Mouse (Mus musculus) layer of hippocampus, postnatal 36 days (tissue): ENCODE results near the gene Ehbp1. TPM values are rescaled to one million over a fixed set of nuclear protein-coding genes. Genes with fewer than 3 reads are reported as not detected.

ENCODE experiments used
- DNase-seq, 2 experiments: peaks; one replicate each; pipeline ENCODE4 v3.0.0; 2022
- total RNA-seq, 2 experiments: library from RNA; stranded (reverse); gene quantifications; 2 replicates each; pipeline ENCODE4 v1.2.3; 2021

The Ehbp1 gene
- total RNA-seq, 2 experiments from 2014 or later, result 45.5 to 53.6 TPM

DNA sequence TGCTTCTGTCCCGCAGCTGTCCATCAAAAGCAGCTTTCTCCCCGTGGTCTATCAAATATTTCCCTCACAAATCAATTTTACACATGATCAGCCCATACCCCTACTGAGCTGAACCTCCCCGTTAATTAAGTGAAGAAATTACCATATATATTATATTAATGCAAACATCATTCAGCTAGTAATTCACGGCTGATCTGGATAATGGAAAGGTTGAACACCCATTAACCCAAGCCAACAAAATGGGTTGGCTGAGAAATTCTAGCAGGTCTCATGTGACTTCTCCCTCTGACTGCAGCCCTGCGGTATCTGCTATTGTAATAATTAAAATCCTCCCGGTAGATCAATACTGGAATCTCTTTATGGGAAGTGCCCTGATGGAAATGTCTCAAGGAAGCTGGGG, 286.2 kb downstream of the Ehbp1 start:
- no peak for DNase-seq

DNA sequence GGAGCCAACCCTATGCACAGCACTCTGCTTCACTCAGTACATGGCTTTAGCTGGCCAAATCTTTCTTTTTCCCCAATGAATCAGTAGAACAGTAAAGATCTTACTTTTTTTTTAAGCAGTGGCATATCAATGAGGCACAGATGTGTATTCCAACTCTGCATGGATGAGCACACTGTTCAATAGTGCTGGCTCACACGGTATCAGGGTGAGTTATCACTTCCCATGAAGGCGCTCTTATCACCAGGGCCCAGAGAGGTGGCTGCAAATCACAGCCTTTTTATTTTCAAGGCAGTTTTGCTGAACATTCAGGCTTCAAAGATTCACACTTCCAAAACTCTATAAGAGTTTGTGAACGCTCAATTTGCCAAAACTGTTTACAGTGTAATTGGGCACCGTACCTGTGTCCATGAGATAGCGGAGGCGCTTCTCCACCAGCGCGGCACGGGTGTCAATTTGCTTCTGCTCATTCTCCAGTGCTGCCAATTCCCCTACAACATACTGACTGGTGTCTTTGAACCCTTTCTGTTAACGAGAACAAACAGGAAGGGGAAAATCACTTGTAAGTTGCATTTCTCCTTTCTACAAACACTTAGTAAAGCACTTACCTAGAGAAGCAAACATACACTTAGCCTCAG, 288.9 kb downstream of the Ehbp1 start:
- DNase-seq, result no peak

DNA sequence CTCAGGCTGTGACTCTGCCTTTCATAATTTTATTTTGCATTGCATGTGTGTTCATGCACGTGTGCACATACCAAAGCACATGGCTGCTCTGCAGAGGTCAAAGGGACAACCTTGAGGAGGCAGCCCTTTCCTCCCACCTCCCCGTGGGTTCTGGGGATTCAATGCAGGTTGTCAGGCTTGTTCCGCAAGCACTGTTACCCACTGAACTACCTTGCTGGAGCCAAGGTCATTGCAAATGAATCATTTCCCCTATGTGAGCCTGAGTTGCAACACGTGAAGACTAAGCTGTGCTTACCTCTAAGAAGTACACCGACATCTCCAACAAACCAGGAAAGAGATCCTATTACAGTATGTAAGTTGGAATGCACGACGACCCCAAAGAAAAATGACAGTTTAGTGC, 291.2 kb downstream of the Ehbp1 start:
- DNase-seq, result no peak

DNA sequence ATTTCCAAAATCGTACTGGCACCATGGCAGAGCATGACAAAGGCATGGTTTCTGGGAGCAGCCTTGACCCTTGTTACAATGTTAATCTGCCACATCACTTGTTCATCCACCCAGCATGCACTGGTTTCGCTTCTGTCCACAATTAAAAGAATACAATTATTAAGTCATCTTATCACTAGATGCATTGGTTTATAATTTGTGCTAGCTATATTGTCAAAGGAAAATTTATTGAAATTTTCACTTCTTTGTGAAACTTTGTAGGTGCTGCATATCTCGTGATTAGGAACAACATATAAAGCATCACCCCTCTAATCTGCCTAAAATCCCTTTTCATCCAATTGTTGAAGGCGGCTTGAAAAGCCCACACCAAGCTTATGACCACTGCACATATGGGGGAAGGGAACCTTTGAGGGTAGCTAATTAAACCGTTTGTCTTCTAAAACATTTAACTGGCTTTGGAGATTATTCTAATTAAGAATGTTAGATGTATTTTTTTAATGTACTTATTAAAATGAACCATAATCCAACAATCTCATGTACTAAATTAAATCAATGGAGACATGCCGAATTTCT, 302.2 kb downstream of the Ehbp1 start:
- no peak for DNase-seq

DNA sequence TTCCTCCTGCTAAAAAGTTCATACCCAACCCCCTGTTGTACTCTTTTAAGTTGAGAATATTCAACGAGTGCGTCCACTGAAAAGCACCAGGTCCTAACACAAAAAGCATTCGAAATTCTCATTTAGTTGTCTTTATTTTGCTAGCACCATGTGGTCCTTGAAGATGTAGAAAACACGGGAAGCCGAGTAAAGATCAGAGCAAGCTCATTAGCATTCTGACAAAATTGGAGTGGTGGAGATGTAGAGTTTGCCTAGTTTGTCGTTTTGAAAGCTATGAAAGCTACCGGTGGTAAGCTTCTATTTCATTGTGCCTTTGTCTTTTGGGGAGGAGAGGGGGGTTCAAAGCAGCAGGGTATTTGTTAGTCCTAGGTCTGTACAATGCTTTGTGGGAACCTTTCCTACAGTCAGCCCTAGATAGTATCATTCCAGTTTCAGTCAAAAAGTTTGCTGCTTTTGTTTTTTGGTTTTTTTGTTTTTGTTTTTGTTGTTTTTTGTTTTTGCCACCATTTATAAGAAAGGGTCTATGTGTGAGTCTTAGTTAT, 307.5 kb downstream of the Ehbp1 start:
- no peak for DNase-seq

DNA sequence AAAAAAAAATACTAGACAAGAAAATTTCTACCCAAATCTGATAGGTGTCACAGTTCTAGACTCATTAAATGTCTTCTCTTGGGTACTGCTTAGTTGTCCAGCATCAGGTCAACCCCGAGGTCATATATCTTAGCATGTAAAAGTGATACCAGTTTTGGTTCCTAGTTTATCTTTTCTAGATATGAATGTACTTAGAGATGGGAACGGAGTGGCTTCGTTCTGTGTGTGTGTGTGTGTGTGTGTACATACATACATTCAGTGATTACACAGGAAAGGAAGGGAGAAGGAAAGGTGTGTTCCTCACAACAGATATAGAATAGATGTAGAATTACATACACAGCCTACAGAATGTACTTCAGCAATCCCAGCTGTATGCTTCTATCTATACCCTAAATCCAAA, 308.5 kb downstream of the Ehbp1 start:
- DNase-seq, result no peak

DNA sequence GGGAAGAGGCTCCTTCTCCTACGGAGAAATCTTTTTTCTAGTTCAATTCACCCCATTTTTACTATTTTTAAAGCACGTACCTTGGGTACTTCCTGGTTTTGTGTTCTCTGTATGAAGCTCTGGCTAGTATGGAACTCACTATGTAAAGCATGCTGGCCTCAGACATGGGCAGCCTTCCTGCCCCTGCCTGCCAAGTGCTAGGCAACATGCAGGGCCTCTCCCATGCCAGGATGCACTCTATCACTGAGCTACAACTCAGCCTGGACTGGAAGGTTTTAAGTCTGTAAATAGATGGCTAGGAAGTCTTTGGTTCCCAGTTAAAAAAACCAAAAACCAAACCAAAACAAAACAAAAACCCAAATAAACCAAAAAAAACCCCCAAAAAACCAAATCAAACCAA, 321.5 kb downstream of the Ehbp1 start:
- DNase-seq, result no peak

DNA sequence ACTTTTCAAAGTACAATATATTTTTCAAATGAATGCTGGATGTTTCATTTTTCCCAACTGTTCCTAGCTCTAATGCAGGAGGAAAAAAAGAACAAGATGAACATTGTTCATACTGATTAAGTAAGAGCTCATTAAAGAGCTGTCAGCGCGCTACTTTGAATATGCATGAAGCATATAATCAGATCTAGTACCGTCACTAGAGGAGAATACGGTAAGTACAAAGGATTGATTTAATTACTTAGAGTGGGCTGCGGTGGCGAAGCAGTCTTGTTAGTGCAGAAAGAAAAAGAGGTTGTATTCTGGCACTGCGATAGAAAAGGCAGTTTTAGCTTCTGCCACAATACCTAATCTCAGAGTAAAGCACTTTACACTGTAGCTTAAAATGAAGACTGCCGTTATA, 324.6 kb downstream of the Ehbp1 start:
- DNase-seq, result peak in 1 of 2 experiments; percentile 6

DNA sequence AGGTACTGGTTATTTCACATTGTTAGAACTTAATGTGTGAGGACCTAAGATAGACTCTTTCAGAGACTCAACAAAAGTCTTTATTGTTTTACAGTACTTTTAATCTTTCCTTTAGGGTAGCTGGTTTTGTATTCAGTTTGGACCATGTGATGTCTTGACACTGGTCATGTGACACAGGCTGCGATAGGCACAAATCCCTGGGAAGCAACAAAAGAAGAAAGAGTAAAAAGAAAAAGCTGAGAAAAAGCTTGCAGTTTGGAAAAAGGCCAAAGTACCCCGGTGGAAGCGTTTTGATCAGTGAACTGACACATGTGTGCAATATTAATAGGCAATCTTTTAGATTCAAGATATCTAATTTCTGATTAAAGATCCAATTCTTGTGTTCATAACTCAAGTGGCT, 325.8 kb downstream of the Ehbp1 start:
- no peak for DNase-seq

DNA sequence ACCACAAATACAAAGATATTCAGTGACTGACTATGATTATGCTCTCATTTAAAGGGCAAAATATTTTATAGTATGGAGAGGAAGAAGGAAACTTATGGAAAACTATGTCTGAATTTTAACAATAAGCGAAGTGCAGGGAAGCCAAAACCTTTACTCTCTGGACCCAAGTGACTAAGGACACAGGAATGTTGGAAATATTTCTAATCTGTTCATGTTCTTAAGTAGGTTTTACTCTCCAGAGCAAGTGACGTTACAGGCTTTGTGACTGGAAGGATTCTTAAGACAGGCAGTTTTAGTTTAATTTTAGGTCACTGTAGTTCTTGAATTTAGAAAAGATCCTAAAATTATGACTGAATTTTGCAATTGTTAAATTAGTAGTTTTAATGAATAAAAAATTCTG, 333.3 kb downstream of the Ehbp1 start:
- DNase-seq, result no peak

DNA sequence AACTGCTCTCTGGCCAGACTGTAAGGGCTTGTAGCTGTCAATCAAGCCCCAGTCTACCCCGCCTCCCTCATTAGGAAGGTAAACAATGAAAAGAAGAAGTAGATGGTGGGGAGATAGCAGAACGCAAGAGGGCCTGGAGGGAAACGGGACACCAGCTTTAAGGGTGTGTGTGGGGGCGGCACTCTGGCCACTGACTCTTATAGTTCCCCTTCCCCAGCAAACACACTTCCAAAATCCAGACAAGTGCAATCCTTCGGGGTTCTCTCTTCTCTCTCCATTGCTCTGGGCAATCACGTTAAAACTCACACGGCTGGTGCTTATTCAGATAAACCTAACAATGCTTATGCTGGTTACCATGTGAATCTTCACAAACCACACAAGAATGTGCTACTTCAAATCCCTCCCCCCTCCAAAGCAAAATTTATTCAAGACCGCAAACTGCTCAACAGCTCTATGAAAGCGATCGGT, 333.9 kb downstream of the Ehbp1 start:
- DNase-seq, result no peak

DNA sequence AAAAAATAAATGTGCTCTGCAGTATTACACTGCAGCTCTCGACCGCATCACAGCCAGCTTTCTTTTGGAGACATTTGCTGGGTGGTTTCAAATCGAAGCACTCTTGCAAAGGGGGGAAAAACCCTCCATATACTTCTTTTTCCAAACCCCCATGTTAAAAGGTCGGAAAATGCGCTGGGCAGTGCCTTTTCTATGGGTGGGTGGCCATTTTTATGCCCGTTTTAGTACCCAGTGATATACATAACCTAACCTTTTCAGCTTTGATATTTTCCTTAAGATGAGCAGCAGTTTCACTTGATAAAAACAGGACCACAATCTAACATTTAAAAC, 334.3 kb downstream of the Ehbp1 start:
- DNase-seq, result no peak

DNA sequence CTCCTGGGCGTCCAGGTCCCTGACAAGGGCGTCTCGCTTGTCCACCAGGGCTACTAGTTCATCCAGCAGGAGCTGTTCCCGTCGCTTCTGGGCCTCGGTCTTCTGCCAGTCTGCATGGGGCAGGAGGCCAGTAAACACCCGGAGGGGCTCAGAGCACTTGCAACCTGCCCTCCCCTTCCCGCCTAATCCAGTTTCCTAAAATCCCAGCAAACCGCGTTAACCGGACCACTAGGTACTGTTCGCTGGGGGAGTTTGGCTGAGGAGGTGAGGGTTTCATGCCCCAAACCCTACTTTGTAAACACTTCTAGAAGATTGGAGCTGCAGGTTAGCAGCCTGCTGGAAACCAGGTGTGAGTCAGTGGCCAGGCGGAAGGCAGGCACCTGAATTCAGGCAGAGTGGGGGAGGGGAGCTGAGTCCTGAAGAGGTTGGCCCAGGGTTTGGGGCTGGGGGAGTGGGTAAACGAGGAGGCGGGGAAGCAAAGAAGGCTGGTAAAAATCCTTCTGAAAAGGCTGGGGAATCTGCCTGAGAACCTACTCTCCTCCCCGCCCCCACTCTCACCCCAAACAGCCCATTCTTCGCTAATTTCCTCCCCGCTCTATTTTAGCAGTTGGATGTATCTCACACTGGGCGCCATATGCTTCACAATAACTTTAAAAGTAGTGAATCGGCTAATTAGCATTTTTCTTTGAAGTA, 334.9 kb downstream of the Ehbp1 start:
- peak in 1 of 2 experiments; percentile 9 for DNase-seq

DNA sequence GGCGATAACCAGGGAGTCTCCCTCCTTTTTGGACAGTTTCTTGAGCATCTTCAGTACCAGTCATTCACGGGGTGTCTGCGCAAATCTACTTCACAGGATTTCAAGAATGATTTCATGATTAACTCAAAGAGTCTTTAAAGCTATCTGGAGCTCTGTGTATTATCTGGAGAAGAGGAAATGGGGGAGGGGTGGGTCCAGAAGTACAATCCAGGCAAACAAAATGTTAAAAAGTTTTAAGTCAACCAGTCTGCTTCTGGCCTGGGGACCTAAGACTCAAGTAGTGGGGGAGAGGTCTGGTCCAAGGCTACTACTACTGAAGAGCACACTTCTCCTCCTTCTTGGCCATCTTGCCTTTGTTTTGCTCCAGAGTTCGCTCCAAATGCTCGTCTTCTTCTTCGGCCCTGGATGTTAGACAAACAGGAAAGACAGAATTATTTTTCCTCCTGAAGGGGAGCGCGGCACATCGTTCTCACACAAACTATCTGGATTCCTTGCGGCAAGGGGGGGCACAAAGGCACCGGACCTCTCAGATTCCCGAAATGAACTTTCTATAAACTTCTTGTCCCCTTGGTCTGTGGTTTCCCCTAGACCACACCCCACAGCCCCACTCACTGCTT, 335.5 kb downstream of the Ehbp1 start:
- no peak for DNase-seq

DNA sequence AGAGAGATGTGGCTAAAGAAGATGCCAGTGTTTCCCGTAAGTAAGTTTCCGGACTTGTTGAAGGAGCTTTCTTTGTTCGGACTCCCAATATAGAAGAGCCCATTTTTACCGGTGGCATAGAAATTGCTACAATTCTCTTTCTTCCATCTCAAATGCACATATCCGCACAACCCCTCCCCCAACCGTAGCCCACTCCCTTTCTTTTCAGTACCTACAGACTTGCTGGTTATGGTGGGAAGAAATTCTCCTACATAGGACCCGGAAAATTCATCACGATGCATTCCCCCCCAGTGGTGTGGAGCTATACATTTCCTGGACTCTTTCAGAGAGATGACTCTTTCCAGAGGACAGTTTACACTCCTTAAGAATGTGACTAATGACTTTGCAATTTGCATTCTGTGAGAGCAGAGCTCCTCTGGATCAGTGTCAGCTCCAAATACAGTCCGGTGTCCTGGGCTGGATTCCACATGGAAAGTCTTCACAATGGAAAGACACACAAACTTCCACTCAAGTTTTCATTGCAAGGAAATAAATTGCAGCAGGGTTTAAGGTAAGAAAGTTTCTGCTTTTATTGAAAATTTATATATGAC, 336.7 kb downstream of the Ehbp1 start:
- no peak for DNase-seq

DNA sequence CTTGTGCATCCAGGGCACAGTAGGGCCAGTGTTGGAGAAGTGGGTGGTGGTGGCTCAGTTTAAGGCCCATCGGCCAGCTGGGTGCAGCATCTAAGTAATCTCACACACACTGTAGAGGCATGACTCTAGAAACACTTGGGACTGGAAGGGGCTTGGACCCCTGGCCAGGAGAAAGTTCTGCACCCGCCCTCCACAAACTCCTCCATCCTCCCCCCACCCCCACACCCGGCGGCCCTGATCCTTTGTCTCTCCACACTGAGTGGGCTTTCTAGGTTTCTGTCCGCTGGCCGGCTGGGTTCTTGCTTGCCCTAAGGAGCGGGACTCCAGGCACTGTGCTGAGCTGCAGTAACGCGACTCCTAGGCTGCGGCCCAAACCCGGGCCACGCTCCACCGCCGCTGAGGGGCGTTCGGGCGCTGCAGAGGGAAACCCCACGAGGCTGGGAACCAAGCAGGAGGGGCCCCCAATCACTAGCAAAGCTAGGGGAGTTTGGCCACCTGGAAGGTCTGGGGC, 337.7 kb downstream of the Ehbp1 start:
- DNase-seq, result peak; percentile 10 to 17

DNA sequence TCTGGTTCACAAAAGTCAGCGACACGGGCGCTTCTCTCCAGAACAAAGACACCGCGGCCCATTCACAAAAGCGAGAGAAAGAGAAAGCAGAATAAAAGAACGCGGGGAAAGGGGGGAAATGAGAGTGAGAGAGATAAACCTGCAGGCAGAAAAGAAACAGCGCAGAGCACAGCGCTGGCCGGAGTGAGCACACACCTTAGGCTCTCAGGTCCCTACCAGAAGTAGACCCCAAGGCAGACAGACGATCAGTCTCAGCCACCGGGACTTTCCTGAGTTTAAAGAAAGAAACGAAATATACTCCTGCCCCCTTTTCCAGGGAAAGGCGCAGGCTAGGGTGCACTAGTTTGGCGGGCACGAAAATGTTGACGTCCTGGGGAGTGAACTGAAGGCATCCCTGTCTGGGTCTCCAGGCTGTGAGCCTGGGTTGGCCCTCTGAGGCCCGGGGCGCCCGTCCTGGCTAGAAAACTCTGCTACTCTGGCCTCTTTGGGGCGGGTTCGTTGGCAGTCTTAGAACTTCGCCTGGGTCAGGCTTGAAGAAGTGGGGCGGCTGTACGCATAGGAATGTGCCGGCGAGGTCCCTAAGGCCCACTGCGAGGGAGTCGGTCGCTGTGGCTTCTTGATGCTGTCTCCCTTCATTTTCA, 338.6 kb downstream of the Ehbp1 start:
- DNase-seq, result peak; percentile 19 to 28

DNA sequence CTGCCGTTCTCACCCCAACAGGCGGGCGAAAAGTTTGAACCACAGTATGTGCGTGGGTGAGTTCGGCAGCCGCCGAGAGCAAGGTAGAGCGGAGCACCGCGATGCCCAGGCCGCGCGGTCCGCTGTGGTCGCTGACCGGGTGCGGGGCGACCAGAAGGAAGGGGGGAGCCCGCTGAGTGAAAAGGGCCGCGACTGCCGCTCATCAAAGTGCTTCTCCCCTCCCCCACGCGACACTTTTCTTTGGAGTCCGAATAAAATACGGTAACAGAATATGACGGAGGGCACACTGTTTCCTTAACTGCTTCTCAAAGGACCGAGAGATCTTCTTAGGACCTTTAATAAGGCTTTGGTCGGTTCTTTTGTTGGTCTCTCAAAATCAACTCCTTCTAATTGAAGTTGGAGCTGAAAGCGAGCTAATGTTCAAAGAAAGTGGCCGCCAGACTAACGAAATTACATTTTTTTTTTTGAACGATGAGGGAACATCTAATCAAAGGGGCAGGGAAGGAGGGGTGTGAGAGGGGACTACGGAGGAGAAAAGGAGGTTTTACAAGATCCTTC, 339.2 kb downstream of the Ehbp1 start, which contains the start of gene Otx1:
Gene Otx1 (minus strand): TSS at position 115 of the 558 bp plus-strand sequence.
- DNase-seq, result peak; percentile 18 to 31

DNA sequence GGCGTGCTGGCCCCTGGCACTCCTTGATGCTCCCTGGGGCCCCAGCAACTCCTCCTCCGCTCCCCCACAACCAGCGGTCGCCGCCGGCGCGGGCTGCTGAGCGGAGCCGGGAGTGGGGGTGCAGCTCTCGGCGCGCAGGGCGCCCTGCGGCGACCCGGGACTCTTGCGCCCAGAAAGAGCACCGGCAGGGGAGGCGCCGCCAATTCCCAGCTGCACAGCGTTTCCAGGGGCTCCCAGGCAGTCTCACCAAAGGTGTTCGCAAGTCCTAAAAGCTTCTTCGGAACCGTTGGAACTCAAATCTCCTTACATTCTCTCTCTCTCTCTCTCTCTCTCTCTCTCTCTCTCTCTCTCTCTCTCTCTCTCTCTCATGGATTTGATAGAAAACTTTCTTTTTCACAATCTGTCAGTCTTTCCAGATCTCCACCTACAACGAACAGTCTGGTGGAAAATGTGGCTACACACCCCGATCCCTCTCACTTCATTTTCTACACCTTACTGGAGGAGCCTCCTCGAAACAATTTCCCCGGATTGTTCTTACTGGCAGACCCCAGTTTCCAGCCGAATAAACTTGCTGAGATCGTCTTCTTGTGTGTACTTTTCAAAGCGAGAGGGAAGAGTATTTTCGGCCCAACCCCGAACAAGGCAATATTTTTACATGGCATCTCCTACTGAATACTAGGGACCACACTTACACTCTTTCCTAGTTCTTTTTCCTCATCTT, 339.9 kb downstream of the Ehbp1 start:
- DNase-seq, result peak; percentile 7 to 25

DNA sequence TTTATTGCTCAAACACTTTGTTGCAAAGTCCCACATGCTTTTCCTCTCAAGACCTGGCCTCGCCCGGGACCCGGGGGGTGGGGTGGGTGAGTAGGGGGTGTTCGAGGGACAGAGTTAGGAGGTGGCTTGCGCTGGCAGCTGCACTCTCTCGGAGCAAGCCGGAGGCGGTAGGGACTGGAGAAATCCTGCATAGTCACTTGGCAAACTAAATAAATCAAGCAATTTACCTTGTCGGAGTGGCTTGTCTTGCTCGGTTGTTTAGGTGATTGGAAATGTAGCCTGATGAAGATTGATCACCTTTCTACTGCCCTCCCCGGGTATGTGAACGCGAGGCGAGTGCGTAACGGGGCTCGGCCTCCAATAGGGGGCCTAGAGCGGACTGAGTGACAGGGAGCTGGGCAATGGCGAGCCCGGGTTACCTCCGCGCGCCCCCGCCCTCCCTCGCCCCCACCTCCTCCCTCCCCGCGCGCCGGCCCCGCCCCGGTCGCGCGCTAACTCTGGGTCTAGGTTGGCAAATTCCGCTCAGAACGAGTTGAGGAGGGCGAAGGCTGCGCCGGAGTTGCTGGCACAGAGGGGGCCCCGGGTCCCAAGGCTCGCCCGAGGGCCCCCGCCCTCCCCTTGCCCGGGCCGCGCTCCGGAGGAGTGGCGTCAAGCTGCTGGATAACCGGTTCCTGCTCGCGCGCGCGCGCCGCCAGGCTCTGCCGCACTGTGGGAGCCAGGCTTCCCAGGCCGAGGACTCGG, 340.6 kb downstream of the Ehbp1 start:
- DNase-seq, result peak; percentile 56 to 58
